Mouse (Mus musculus): ENCODE results near the gene Fbxo11. TPM values are rescaled to one million over a fixed set of nuclear protein-coding genes. Genes with fewer than 3 reads are reported as not detected.

Gene Fbxo11
- total RNA-seq, 2 experiments from 2014 or later: 21.2 to 21.7 TPM

DNA sequence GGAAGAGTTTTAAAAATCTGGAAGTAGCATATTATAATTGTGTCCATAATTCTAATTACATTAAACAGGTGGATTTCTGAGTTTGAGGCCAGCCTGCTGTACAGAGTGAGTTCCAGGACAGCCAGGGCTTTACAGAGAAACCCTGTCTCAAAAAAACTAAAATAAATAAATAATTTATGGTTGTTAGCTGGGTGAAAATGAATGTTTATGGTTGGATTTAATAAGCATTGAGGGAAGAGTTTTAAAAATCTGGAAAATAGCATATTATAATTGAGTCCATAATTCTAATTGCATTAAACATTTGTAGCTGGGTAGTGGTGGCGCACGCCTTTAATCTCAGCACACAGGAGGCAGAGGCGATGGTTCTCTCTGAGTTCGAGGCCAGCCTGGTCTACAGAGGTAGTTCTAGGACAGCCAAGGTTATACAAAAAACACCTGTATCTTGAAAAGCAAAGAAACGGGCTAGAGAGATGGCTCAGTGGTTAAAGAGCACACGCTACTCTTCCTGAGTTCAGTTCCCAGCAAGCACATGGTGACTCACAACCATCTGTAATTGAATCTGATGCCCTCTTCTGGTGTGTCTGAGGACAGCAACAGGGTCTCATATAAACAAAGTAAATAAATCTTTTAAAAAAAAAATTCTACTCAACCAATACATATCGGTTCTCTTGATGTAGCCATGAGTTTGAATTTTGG is 3.1 kb upstream of the Fbxo11 start:
- ATAC-seq (replicated peaks; ENCODE audit: low FRiP score, low TSS enrichment, poor library complexity, severe bottlenecking): no peak

DNA sequence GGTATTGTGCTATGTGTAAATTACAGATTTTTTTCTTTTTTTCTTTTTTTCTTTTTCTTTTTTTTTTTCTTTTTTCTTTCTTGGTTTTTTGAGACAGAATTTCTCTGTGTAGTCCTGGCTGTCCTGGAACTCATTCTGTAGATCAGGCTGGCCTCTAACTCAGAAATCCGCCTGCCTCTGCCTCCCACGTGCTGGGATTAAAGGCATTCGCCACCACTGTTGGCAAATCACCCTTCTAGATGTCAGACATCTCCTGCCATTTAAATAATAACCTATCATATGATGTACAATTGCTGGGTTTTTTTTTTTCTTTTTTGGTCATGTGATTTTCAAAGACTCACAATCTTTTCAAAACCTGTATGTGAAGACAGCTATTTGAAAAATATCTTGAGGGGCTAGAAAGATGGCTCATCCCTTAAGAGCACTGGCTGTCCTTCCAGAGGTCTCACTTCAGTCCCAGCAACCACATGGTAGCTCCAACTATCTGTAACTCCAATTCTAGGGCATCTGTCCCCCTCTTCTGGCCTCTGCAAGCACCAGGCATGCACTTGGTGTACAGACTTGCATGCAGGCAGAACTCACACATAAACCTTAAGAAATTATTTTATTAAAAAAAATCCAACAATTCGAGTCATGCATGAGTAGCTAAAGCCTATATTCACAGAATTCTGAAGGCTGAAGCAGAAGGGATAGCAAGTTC is 2.3 kb upstream of the Fbxo11 start:
- ATAC-seq (replicated peaks; ENCODE audit: low FRiP score, low TSS enrichment, poor library complexity, severe bottlenecking): no peak

DNA sequence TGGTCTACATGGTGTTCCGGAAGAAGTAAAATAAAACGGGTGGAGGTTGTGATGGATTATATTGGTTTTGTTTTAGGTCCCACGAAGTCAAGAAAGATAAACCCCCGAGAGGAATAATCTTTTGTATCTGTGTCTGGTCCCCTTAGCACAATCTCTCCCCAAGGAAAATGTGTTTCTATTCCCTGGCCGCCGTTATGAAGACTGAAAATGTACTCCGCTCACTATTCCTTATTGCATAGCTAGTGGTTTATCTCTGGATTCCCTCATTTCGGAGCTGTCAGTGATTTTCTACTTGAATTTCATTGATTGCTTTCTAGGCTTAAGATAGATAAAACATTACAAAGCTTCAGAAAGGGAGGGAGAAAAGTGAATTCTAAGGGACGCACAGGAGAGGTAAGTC is 1.7 kb upstream of the Fbxo11 start:
- no peak for ATAC-seq (replicated peaks; ENCODE audit: low FRiP score, low TSS enrichment, poor library complexity, severe bottlenecking)

DNA sequence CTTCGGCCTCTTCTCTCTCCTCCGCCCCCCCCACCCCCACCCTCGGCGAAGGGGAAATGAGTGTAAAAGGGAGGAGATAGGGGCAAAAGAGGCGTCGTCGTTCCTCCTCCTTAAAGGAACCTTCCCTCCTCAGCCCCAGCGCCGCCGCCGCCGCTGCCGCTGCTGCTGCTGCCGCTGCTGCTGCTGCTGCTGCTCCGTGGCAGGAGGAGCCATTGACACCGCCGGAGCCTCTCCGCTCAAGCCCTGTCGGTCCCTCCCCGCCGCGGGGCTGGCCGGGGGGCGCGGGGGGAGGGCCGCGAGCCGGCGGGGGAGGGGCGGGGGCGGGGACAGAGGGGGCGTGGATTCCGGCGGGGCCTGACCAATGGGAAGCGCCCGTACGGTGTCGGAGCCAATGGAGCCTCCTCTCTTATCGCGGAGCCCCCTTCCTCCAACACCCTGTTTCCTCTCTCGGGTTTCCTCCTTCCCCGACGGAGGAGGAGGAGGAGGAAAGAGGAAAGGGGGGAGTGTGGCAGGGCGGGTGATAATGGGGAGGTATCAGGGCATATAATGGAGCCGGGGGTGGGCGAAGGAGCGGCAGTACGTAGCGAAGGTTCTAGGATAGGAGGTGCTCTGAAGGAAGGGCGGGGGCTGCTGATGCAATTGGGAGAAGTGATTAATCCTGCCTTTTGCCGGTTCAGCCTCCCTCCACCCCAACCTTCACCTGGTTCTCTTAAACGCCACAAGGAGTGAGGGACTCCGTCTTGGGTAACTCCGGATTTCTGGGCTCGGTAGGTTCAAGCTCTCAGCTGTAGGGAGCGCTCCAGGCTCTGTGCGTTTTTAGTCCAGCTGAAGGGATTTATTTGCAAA is 933 bp upstream of the Fbxo11 start:
- ATAC-seq (replicated peaks; ENCODE audit: low FRiP score, low TSS enrichment, poor library complexity, severe bottlenecking): peak; percentile 93

- ATAC-seq (replicated peaks; ENCODE audit: low FRiP score, low TSS enrichment, poor library complexity, severe bottlenecking): 0 out of 2 replicates have a peak, but pooled peaks have one; percentile 4
These were observed 602 bp downstream of the Fbxo11 start for GRCm38 (mm10) chr17:88064347-88065030.

- ATAC-seq (replicated peaks; ENCODE audit: low FRiP score, low TSS enrichment, poor library complexity, severe bottlenecking): peak; percentile 31
These were observed 1.1 kb downstream of the Fbxo11 start for GRCm38 (mm10) chr17:88063980-88064346.

GRCm38 (mm10) chr17:88062860-88063580 is 2.1 kb downstream of the Fbxo11 start:
- no peak for ATAC-seq (replicated peaks; ENCODE audit: low FRiP score, low TSS enrichment, poor library complexity, severe bottlenecking)

DNA sequence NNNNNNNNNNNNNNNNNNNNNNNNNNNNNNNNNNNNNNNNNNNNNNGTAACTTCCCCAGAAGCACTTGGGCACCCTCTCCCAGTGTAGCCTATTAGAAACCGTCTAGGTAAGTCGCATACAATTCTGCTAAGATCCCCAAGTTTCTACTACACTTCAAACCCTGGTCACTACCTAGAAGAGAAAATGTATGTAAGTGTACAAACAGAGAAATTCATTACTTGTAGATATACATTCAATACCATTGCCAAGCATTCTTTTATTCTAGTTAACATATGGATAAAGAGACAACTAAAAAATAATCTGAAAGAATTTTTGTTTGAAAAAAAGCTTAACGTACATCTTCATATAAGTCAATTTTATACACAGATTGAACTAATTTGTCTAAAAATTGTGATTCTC is 3.1 kb downstream of the Fbxo11 start:
- no peak for ATAC-seq (replicated peaks; ENCODE audit: low FRiP score, low TSS enrichment, poor library complexity, severe bottlenecking)

GRCm38 (mm10) chr17:88058280-88058679 is 6.8 kb downstream of the Fbxo11 start:
- ATAC-seq (replicated peaks; ENCODE audit: low FRiP score, low TSS enrichment, poor library complexity, severe bottlenecking): no peak

- peak; percentile 59 for ATAC-seq (replicated peaks; ENCODE audit: low FRiP score, low TSS enrichment, poor library complexity, severe bottlenecking)
These were observed 7.2 kb downstream of the Fbxo11 start for GRCm38 (mm10) chr17:88057846-88058245.

DNA sequence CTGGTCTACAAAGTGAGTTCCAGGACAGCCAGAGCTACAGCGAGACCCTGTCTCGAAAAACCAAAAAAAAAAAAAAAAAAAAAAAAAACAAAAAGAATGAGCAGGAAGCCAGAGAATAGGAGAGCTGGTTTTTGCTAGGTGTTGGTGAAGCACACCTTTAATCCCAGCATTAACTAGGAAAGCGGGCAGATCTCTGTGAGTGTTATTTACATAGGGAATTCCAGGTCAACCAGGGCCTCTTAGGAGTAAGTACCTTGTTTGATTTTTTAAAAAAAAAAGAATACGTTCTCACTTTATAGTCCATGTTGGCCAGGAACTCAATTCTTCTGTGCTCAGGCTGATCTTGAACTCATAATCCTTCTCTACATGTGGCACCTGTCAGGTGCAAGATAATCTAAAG is 13.4 kb downstream of the Fbxo11 start:
- ATAC-seq (replicated peaks; ENCODE audit: low FRiP score, low TSS enrichment, poor library complexity, severe bottlenecking): no peak

DNA sequence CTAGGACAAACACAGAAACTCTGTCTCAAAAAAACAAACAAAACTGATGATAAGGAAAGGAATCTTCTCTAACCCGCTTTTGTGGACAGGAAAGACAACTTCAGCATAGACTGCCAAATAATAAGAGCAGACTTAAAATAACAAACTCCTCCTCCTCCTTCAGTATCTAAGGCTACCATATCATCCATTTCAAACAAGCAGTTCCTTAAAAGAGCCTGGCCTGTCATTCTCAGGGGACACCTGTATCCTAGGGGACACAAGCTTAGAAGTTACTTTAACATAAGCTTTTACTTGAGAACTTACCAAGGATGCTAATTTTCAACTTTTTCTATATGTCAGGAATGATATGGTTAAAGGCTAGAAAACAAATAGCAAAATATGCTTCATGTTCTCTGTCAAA is 14.2 kb downstream of the Fbxo11 start:
- no peak for ATAC-seq (replicated peaks; ENCODE audit: low FRiP score, low TSS enrichment, poor library complexity, severe bottlenecking)

- no peak for ATAC-seq (replicated peaks; ENCODE audit: low FRiP score, low TSS enrichment, poor library complexity, severe bottlenecking)
These were observed 14.8 kb downstream of the Fbxo11 start for GRCm38 (mm10) chr17:88050318-88050717.

- peak; percentile 97 for ATAC-seq (replicated peaks; ENCODE audit: low FRiP score, low TSS enrichment, poor library complexity, severe bottlenecking)
These were observed 22.7 kb downstream of the Fbxo11 start for GRCm38 (mm10) chr17:88042099-88043086.

DNA sequence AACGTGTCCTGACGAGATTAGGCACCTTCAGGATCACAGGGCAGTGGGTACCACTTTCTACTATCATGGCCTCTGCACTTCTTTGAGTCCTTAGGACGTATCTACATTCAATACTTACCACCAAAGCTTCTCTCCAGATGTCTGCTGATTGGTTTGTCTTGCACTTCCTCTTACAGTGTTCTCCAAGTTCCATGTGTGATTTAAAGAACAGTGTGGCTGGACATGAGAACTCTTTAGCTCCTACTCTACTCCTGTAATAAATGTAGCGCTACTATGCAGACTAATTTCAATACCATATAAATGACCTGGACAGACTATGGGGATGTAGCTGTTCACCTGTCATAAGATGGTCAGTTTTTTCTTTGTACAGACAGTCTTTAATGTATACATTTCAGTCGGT is 24.3 kb downstream of the Fbxo11 start:
- ATAC-seq (replicated peaks; ENCODE audit: low FRiP score, low TSS enrichment, poor library complexity, severe bottlenecking): 0 out of 2 replicates have a peak, but pooled peaks have one; percentile 35

GRCm38 (mm10) chr17:88034418-88034817 is 30.7 kb downstream of the Fbxo11 start:
- ATAC-seq (replicated peaks; ENCODE audit: low FRiP score, low TSS enrichment, poor library complexity, severe bottlenecking): peak; percentile 91

- ATAC-seq (replicated peaks; ENCODE audit: low FRiP score, low TSS enrichment, poor library complexity, severe bottlenecking): peak; percentile 54
These were observed 33.3 kb downstream of the Fbxo11 start for GRCm38 (mm10) chr17:88031755-88032154.
